Mouse (Mus musculus): ENCODE measurements around the gene Crtc1.

GRCm38 (mm10) chr8:70406427-70407069 is 32.8 kb downstream of the Crtc1 start:
- TF ChIP-seq CTCF (IDR thresholded peaks at IDR 0.05; ENCODE audit: low read depth, low read length) (no peak), EP300 (IDR thresholded peaks at IDR 0.05; ENCODE audit: insufficient read depth, low read depth, low read length) (no peak), POLR2A (IDR thresholded peaks at IDR 0.05; ENCODE audit: insufficient read depth, low read length) (no peak)

All from ES-Bruce4 (cell line).